Mouse (Mus musculus) bone marrow, adult 2 months (tissue): ENCODE measurements around the gene Nav2.

Experiments
- CTCF ChIP-seq: fragments of 200-500 bp; IDR thresholded peaks from 2 replicates; pipeline ENCODE4 v1.5.1; 2011; ENCODE audit warnings: low read length, control low read depth; ENCODE audit not compliant: control insufficient read depth, insufficient read depth
- POLR2A ChIP-seq: fragments of 200-500 bp; IDR thresholded peaks from 2 replicates; pipeline ENCODE4 v1.6.1; 2011; ENCODE audit warnings: low read depth, mild to moderate bottlenecking, control low read depth, low read length, borderline replicate concordance; ENCODE audit not compliant: control insufficient read depth

GRCm38 (mm10) chr7:49105501-49105900 is 197.0 kb downstream of the Nav2 start:
- TF ChIP-seq POLR2A (no peak), CTCF (no peak)
